Mouse (Mus musculus) cerebellum, adult 9-10 months (tissue): ENCODE results near the gene Igfbp7.

ENCODE experiments used
- DNase-seq: peaks from one replicate; pipeline ENCODE4 v3.0.0; 2022

The Igfbp7 gene

GRCm38 (mm10) chr5:77378027-77378426 lies 29.8 kb downstream of the Igfbp7 start:
- DNase-seq, result no peak

GRCm38 (mm10) chr5:77375546-77375945 lies 32.3 kb downstream of the Igfbp7 start:
- no peak for DNase-seq

- DNase-seq, result no peak
Measured at GRCm38 (mm10) chr5:77374945-77375344, 32.9 kb downstream of the Igfbp7 start.

- no peak for DNase-seq
Measured at GRCm38 (mm10) chr5:77372778-77373177, 35.1 kb downstream of the Igfbp7 start.

GRCm38 (mm10) chr5:77372242-77372641 lies 35.6 kb downstream of the Igfbp7 start:
- no peak for DNase-seq

- no peak for DNase-seq
Measured at GRCm38 (mm10) chr5:77370378-77370892, 37.4 kb downstream of the Igfbp7 start.

GRCm38 (mm10) chr5:77369394-77369793 lies 38.4 kb downstream of the Igfbp7 start:
- DNase-seq, result no peak

- no peak for DNase-seq
Measured at GRCm38 (mm10) chr5:77368194-77368593, 39.6 kb downstream of the Igfbp7 start.

GRCm38 (mm10) chr5:77367682-77368081 lies 40.2 kb downstream of the Igfbp7 start:
- no peak for DNase-seq

- no peak for DNase-seq
Measured at GRCm38 (mm10) chr5:77367145-77367544, 40.7 kb downstream of the Igfbp7 start.

GRCm38 (mm10) chr5:77366313-77366712 lies 41.5 kb downstream of the Igfbp7 start:
- DNase-seq, result no peak

GRCm38 (mm10) chr5:77364443-77365038 lies 43.3 kb downstream of the Igfbp7 start:
- DNase-seq, result no peak

GRCm38 (mm10) chr5:77363650-77364049 lies 44.2 kb downstream of the Igfbp7 start:
- no peak for DNase-seq

GRCm38 (mm10) chr5:77362120-77362519 lies 45.7 kb downstream of the Igfbp7 start:
- DNase-seq, result no peak

GRCm38 (mm10) chr5:77361006-77361405 lies 46.8 kb downstream of the Igfbp7 start:
- no peak for DNase-seq

GRCm38 (mm10) chr5:77359971-77360370 lies 47.9 kb downstream of the Igfbp7 start:
- no peak for DNase-seq

- DNase-seq, result no peak
Measured at GRCm38 (mm10) chr5:77358347-77358746, 49.5 kb downstream of the Igfbp7 start.

- no peak for DNase-seq
Measured at GRCm38 (mm10) chr5:77357405-77358149, 50.3 kb downstream of the Igfbp7 start.

GRCm38 (mm10) chr5:77355307-77356265 lies 52.3 kb downstream of the Igfbp7 start:
- DNase-seq, result no peak

- DNase-seq, result peak; percentile 81
Measured at GRCm38 (mm10) chr5:77354361-77354787, 53.5 kb downstream of the Igfbp7 start.

GRCm38 (mm10) chr5:77351691-77352090 lies 56.1 kb downstream of the Igfbp7 start:
- DNase-seq, result no peak

- DNase-seq, result no peak
Measured at GRCm38 (mm10) chr5:77349971-77350658, 57.7 kb downstream of the Igfbp7 start.

- no peak for DNase-seq
Measured at GRCm38 (mm10) chr5:77348901-77349300, 58.9 kb downstream of the Igfbp7 start.
